Mouse (Mus musculus) megakaryocyte, embryonic 14.5 days (primary cell): ENCODE results near the gene Dusp18. TPM values are rescaled to one million over a fixed set of nuclear protein-coding genes. Genes with fewer than 3 reads are reported as not detected.

ENCODE experiments used
- H3K27me3 ChIP-seq: replicated peaks from 2 replicates; pipeline ENCODE3; 2012; ENCODE audit warnings: inconsistent platforms
- H3K36me3 ChIP-seq: replicated peaks from 2 replicates; pipeline ENCODE3; 2012; ENCODE audit warnings: low read length, inconsistent platforms, mixed read lengths
- H3K4me1 ChIP-seq: 2 replicates; pipeline ENCODE4 v1.6.1; 2012; ENCODE audit warnings: inconsistent platforms
- H3K4me3 ChIP-seq: replicated peaks from 2 replicates; pipeline ENCODE3; 2012; ENCODE audit warnings: moderate library complexity, mild to moderate bottlenecking, inconsistent platforms
- H3K9me3 ChIP-seq: 2 replicates; pipeline ENCODE4 v1.6.1; 2012; ENCODE audit warnings: inconsistent platforms
- FLI1 ChIP-seq: IDR thresholded peaks from 2 replicates; pipeline ENCODE4 v1.6.1; 2012; ENCODE audit warnings: low read length, inconsistent platforms, mixed read lengths
- GATA1 ChIP-seq: IDR thresholded peaks from 3 replicates; pipeline ENCODE4 v1.6.1; 2012; ENCODE audit warnings: mixed read lengths, low read length, inconsistent platforms, borderline replicate concordance
- polyA plus RNA-seq: library from polyadenylated mRNA; stranded (reverse); fragments of >175 nt; gene quantifications from 2 replicates; pipeline ENCODE4 v1.2.3, GENCODE M21; 2012; ENCODE audit warnings: low replicate concordance; ENCODE audit not compliant: insufficient read depth

Gene Dusp18
- polyA plus RNA-seq, 1 experiment, result 0.70 TPM

DNA sequence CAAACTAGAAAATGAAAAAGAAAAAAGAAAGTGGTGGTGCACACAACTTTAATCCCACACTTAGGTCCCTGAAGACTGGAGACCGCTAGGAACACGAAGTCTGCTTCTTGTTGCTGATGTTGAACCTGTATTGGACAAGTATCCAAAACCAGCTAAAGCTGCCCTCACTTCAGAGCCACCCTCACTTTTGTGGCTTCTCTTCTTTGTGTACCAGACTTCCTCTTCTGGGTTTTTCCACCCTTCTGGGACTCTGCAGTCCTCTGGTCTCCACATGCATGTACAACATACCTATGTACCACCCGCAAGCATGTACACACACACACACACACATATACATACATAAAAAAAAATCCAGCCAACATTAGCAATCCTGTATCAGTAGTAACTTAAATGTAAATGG lies 11.3 kb upstream of the Dusp18 start:
- peaks cover 48% of the 10 kb centered on the region for H3K27me3 ChIP-seq
- no peaks in the 10 kb centered on the region for H3K36me3 ChIP-seq
- H3K4me1 ChIP-seq, result peaks cover 10% of the 10 kb centered on the region
- no peaks in the 10 kb centered on the region for H3K9me3 ChIP-seq
- TF ChIP-seq FLI1, result no peak
- no peak for TF ChIP-seq GATA1
- no peak overlapping the region for H3K4me3 ChIP-seq

DNA sequence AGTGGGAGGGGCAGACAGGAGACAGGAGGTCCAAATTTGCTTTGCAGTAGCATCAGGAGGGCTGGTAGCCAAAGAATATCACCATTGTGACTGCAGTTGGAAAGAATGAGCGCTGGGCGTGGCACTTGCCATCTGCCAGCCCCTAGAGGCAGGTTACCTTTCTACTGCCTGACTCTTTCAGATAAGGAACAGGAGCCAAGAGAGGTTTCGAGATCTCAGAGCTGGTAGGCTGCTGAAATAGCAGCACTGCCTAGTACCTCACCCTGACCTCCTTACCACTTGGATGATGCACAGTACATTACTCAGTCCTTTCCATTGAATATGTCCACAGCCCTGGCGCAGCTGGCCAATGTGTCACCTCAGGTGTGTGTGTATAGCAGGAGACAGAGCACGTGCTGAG lies 7.7 kb upstream of the Dusp18 start:
- no peaks in the 10 kb centered on the region for H3K36me3 ChIP-seq
- H3K4me1 ChIP-seq, result peaks cover 9% of the 10 kb centered on the region
- H3K9me3 ChIP-seq, result no peaks in the 10 kb centered on the region

GRCm38 (mm10) chr11:3893970-3894369 lies 1.1 kb upstream of the Dusp18 start:
- Histone ChIP-seq H3K27me3 (peaks cover 45% of the 10 kb centered on the region), H3K4me3 (no peak overlapping the region), H3K4me1 (peaks cover 16% of the 10 kb centered on the region), H3K9me3 (no peaks in the 10 kb centered on the region), H3K36me3 (peaks cover 27% of the 10 kb centered on the region)
- TF ChIP-seq FLI1 (no peak), GATA1 (no peak)

More for the DNA sequence above, 7.7 kb upstream of the Dusp18 start:
- H3K4me3 ChIP-seq, result no peak overlapping the region
- no peak for TF ChIP-seq GATA1
- TF ChIP-seq FLI1, result no peak
- peaks cover 44% of the 10 kb centered on the region for H3K27me3 ChIP-seq

GRCm38 (mm10) chr11:3895458-3895857 lies 418 bp downstream of the Dusp18 start:
- H3K4me3 ChIP-seq, result peak overlapping the region; percentile 91

DNA sequence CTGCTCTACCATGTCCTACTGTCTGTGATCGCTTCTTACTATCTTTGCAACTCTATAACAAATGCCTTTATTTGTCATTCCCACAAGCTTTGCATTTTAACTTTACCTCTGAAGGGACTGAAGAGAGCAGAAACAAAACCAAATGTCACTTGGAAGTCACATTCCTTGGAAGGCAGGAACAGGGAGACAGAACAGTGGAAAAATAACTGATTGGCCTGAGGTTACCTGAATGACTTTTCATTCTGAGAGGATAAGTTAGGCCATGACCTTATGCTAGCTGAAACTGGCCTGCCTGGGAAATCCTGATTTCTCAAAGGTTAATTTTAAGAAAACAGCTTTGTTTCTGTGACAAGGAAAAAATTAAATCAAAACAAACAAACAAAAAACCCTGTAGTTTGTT lies 893 bp downstream of the Dusp18 start:
- H3K4me1 ChIP-seq, result peaks cover 22% of the 10 kb centered on the region
- no peak for TF ChIP-seq GATA1
- TF ChIP-seq FLI1, result no peak
- peaks cover 27% of the 10 kb centered on the region for H3K36me3 ChIP-seq
- peak overlapping the region; percentile 91 for H3K4me3 ChIP-seq
- no peaks in the 10 kb centered on the region for H3K9me3 ChIP-seq
- H3K27me3 ChIP-seq, result peaks cover 34% of the 10 kb centered on the region

More at GRCm38 (mm10) chr11:3895458-3895857, 418 bp downstream of the Dusp18 start:
- peaks cover 22% of the 10 kb centered on the region for H3K4me1 ChIP-seq
- TF ChIP-seq FLI1, result no peak
- no peak for TF ChIP-seq GATA1
- no peaks in the 10 kb centered on the region for H3K9me3 ChIP-seq
- H3K36me3 ChIP-seq, result peaks cover 27% of the 10 kb centered on the region
- peaks cover 37% of the 10 kb centered on the region for H3K27me3 ChIP-seq

GRCm38 (mm10) chr11:3900296-3900695 lies 5.3 kb downstream of the Dusp18 start:
- H3K27me3 ChIP-seq, result peaks cover 19% of the 10 kb centered on the region
- no peaks in the 10 kb centered on the region for H3K9me3 ChIP-seq
- H3K4me1 ChIP-seq, result peaks cover 18% of the 10 kb centered on the region
- peak overlapping the region; percentile 19 for H3K4me3 ChIP-seq
- TF ChIP-seq GATA1 (no peak), FLI1 (no peak)
- H3K36me3 ChIP-seq, result peaks cover 40% of the 10 kb centered on the region

DNA sequence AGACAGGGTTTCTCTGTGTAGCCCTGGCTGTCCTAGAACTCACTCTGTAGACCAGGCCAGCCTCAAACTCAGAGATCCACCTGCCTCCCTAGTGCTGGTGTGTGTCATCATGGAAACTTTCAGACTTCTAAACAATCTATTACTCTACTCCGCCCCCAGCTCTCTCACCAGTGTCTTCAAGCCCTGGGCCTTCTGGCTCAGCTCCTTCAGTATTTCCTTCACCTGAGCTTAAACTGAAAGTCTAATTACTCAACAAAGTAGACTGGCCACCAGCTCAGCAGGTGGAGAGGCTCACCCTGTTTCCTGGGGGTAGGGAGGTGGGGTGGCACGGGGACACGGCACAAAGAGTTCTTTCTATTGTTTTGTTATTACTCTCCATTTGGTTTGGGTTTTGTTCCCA lies 7.5 kb downstream of the Dusp18 start:
- peaks cover 18% of the 10 kb centered on the region for H3K4me1 ChIP-seq
- no peak overlapping the region for H3K4me3 ChIP-seq
- no peak for TF ChIP-seq GATA1
- TF ChIP-seq FLI1, result no peak
- H3K36me3 ChIP-seq, result peaks cover 50% of the 10 kb centered on the region
- H3K27me3 ChIP-seq, result peaks cover 7% of the 10 kb centered on the region
- H3K9me3 ChIP-seq, result no peaks in the 10 kb centered on the region

DNA sequence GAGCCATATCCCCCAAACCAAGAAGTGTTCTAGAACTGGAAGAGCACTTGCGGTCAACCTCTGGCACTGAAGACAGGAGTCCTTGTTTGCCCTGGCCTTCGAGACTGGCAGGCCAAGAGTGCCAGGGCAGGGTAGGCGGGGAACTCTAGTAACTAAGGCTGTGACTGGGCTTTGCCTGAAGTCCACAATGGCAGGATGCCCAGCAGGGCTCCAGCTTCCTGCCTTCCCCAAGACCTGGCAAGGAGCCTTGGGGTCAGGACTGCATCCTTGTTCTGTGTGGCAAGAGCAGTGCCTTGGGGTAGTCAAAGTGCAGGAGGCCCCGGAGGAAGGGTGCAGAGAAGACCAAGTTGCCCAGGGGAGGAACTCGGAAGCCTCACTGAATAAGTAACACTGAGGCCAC lies 8.0 kb downstream of the Dusp18 start:
- Histone ChIP-seq H3K36me3 (peaks cover 50% of the 10 kb centered on the region), H3K4me1 (peaks cover 23% of the 10 kb centered on the region), H3K9me3 (no peaks in the 10 kb centered on the region), H3K27me3 (peaks cover 7% of the 10 kb centered on the region), H3K4me3 (no peak overlapping the region)
- TF ChIP-seq GATA1 (no peak), FLI1 (no peak)

GRCm38 (mm10) chr11:3904673-3905072 lies 9.6 kb downstream of the Dusp18 start:
- Histone ChIP-seq H3K4me3 (no peak overlapping the region), H3K4me1 (peaks cover 39% of the 10 kb centered on the region), H3K9me3 (no peaks in the 10 kb centered on the region), H3K27me3 (peaks cover 2% of the 10 kb centered on the region), H3K36me3 (peaks cover 52% of the 10 kb centered on the region)
- TF ChIP-seq GATA1 (no peak), FLI1 (no peak)

- peaks cover 41% of the 10 kb centered on the region for H3K4me1 ChIP-seq
These were observed 10.4 kb downstream of the Dusp18 start for GRCm38 (mm10) chr11:3905446-3905845.

DNA sequence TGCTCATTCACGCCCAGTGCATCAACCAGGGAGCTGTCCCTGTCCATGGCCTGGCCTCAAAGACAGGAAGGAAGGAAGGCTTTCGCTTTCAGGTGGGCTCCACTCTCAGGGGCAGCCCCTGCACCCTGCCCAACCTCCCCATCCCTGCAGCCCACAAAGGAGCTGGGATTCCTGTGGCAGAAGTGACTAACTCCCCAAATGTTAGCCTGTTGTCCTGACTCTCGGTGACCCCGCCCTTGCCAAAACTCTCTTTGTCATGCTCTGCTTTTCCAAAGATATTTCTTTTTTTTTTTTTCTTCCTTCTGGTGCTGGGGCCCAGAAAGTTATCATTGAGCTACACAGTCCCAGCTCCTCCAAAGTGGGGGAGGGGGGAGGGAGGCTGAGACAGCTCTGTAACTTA lies 14.2 kb downstream of the Dusp18 start:
- Histone ChIP-seq H3K9me3 (no peaks in the 10 kb centered on the region), H3K4me1 (peaks cover 75% of the 10 kb centered on the region), H3K27me3 (peaks cover 9% of the 10 kb centered on the region), H3K36me3 (peaks cover 57% of the 10 kb centered on the region), H3K4me3 (peak overlapping the region; percentile 35)
- TF ChIP-seq FLI1, result no peak
- TF ChIP-seq GATA1, result no peak

More at GRCm38 (mm10) chr11:3905446-3905845, 10.4 kb downstream of the Dusp18 start:
- Histone ChIP-seq H3K36me3 (peaks cover 59% of the 10 kb centered on the region), H3K4me3 (no peak overlapping the region), H3K27me3 (peaks cover 2% of the 10 kb centered on the region), H3K9me3 (no peaks in the 10 kb centered on the region)
- TF ChIP-seq FLI1 (no peak), GATA1 (no peak)
